Mouse (Mus musculus): ENCODE data around the gene Gpbar1. TPM values are rescaled to one million over a fixed set of nuclear protein-coding genes. Genes with fewer than 3 reads are reported as not detected.

Gene Gpbar1
- polyA plus RNA-seq, 1 experiment = 3.1 TPM

DNA sequence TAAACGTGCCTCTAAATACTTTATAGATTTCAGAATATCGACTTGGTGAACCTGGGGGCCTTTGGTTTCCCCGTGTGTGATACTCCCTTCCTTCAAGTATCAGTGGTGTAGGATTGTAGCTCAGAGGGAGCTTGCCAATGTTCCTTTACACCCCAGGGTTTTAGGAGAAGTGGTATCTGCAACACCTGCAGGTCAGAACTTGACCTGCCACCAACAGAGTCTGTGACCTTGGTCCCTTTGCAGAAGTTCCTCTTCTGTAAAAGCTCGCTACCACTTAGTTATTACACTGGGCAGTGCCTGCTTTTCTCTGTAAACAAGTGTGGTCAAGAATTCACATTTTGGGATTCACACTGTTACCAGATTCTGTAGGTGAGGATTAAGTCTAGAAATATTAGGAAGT is 28.3 kb upstream of the Gpbar1 start:
- H3K27ac ChIP-seq (ENCODE audit: insufficient read depth, low read depth, low read length) = peak overlapping the region; percentile 99
- no peak for TF ChIP-seq POLR2A (IDR thresholded peaks at IDR 0.05; ENCODE audit: low read depth, low read length)
- TF ChIP-seq CTCF (IDR thresholded peaks at IDR 0.05; ENCODE audit: extremely low read depth, insufficient read length, insufficient replicate concordance, low read depth, low read length) = no peak
- H3K4me3 ChIP-seq (ENCODE audit: low read depth, low read length) = no peak overlapping the region
- H3K27me3 ChIP-seq (ENCODE audit: control insufficient read depth, insufficient read depth, low read length) = no peaks in the 10 kb centered on the region
- peaks cover 25% of the 10 kb centered on the region for H3K4me1 ChIP-seq (ENCODE audit: control insufficient read depth, insufficient read depth, insufficient read length, low read length)
- peaks cover 66% of the 10 kb centered on the region for H3K36me3 ChIP-seq (ENCODE audit: control insufficient read depth, insufficient read depth, low read length)
- 44% methylated on average over 4 of the region's 4 CpGs for WGBS

DNA sequence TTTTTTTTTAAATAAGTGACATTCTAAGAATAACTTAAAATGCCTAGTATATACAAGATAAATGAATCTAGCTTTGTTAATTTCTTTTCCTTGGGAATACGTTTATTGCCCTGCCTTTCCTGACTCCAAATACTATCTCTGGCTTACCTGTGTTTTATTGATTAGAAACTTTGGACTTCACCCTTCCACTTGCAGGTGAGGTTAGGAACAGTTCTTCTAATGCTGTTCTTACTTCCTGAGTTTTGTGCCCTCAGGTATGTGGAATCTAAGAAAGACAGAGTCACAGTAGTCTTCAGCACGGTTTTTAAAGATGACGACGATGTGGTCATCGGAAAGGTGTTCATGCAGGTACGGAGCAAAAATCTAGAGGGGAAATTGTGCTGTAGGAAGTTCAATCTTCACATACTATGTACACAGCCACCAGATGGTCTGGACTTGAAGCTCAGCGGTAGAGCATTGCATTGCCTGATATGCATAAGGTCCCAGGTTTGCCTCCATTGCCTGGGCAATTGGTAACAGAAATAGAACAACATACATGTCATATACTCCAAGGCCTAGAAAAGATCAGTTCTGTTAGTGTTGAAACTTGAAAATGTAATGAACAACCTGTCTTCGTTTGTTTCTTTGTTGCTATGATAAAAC is 22.5 kb upstream of the Gpbar1 start:
- WGBS = 26% methylated on average over 8 of the region's 8 CpGs
- peaks cover 77% of the 10 kb centered on the region for H3K36me3 ChIP-seq (ENCODE audit: control insufficient read depth, insufficient read depth, low read length)

DNA sequence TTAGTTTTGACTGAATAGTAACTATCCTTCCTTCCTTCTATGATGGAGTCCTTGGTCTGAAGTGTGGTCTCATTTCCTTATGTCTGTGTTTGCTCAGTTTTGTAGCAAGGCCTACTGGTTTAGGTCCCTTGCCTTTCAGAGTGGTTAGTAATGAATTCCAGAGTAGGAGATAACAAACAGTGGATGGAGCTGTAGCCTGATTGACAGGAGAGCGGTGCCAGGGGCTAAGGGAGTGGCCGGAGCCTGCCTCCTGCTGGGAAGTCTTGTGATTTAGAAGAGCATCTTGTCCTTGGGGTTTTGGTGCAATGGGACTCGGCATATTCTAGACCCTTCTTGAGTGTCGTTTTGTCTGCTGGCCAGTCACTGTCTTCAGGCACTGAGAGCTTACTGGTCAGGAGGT is 21.6 kb upstream of the Gpbar1 start:
- TF ChIP-seq POLR2A (IDR thresholded peaks at IDR 0.05; ENCODE audit: low read depth, low read length) (no peak), CTCF (IDR thresholded peaks at IDR 0.05; ENCODE audit: extremely low read depth, insufficient read length, insufficient replicate concordance, low read depth, low read length) (peak; percentile 18; the same call in 1 of the 2 replicates)
- H3K36me3 ChIP-seq (ENCODE audit: control insufficient read depth, insufficient read depth, low read length) = peaks cover 73% of the 10 kb centered on the region
- 49% methylated on average over 4 of the region's 4 CpGs for WGBS
- H3K4me1 ChIP-seq (ENCODE audit: control insufficient read depth, insufficient read depth, insufficient read length, low read length) = peaks cover 17% of the 10 kb centered on the region; the same call in 1 of the 2 replicates
- no peak overlapping the region for H3K4me3 ChIP-seq (ENCODE audit: low read depth, low read length)
- H3K27ac ChIP-seq (ENCODE audit: insufficient read depth, low read depth, low read length) = peak overlapping the region; percentile 98
- no peaks in the 10 kb centered on the region for H3K27me3 ChIP-seq (ENCODE audit: control insufficient read depth, insufficient read depth, low read length)

More for the DNA sequence above, 22.5 kb upstream of the Gpbar1 start:
- Histone ChIP-seq H3K27ac (ENCODE audit: insufficient read depth, low read depth, low read length) (peak overlapping the region; percentile 98), H3K4me3 (ENCODE audit: low read depth, low read length) (no peak overlapping the region), H3K4me1 (ENCODE audit: control insufficient read depth, insufficient read depth, insufficient read length, low read length) (peaks cover 17% of the 10 kb centered on the region; the same call in 1 of the 2 replicates), H3K27me3 (ENCODE audit: control insufficient read depth, insufficient read depth, low read length) (no peaks in the 10 kb centered on the region)
- TF ChIP-seq CTCF (IDR thresholded peaks at IDR 0.05; ENCODE audit: extremely low read depth, insufficient read length, insufficient replicate concordance, low read depth, low read length) = no peak
- TF ChIP-seq POLR2A (IDR thresholded peaks at IDR 0.05; ENCODE audit: low read depth, low read length) = no peak

DNA sequence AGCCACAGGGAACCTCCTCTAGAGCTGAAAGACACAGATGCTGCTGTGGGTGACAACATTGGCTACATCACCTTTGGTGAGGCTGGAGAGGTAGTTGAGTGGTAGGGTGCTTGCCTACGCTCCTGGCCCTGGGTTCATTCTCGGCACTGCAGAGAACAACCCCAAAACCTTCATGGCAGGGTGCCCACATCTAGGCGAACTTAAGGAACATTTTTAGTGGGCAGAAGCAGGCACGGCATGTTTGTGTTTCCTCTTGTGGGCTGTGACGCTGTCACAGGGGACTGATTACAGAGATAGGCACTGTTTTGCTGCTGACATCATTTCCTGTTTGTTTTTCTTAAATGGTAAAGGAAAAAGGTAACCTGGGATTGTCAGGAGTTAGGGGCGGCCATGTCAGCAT is 15.8 kb upstream of the Gpbar1 start:
- WGBS = 81% methylated on average over 6 of the region's 6 CpGs
- H3K36me3 ChIP-seq (ENCODE audit: control insufficient read depth, insufficient read depth, low read length) = peaks cover 80% of the 10 kb centered on the region
- no peak overlapping the region for H3K27ac ChIP-seq (ENCODE audit: insufficient read depth, low read depth, low read length)
- H3K4me3 ChIP-seq (ENCODE audit: low read depth, low read length) = no peak overlapping the region
- H3K4me1 ChIP-seq (ENCODE audit: control insufficient read depth, insufficient read depth, insufficient read length, low read length) = no peaks in the 10 kb centered on the region
- no peak for TF ChIP-seq POLR2A (IDR thresholded peaks at IDR 0.05; ENCODE audit: low read depth, low read length)
- no peak for TF ChIP-seq CTCF (IDR thresholded peaks at IDR 0.05; ENCODE audit: extremely low read depth, insufficient read length, insufficient replicate concordance, low read depth, low read length)
- no peaks in the 10 kb centered on the region for H3K27me3 ChIP-seq (ENCODE audit: control insufficient read depth, insufficient read depth, low read length)

DNA sequence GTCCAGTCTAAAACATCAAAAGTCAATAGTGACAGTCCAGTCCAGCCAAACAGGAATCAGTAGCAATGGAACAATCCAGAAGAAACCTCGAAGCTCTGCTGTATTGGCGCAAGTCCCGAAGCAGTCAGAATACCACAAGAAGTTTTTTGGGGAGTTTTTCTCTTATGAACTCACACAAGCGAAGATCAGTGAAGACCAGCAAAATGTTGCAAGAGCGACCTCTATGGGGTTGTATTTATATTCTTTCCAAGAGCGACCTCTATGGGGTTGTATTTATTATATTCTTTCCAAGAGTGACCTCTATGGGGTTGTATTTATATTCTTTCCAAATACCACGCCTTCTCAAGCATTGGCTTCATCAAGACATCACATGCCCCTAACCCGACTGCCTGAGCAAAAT is 9.6 kb upstream of the Gpbar1 start:
- Histone ChIP-seq H3K27me3 (ENCODE audit: control insufficient read depth, insufficient read depth, low read length) (no peaks in the 10 kb centered on the region), H3K27ac (ENCODE audit: insufficient read depth, low read depth, low read length) (no peak overlapping the region), H3K36me3 (ENCODE audit: control insufficient read depth, insufficient read depth, low read length) (peaks cover 47% of the 10 kb centered on the region), H3K4me3 (ENCODE audit: low read depth, low read length) (no peak overlapping the region), H3K4me1 (ENCODE audit: control insufficient read depth, insufficient read depth, insufficient read length, low read length) (no peaks in the 10 kb centered on the region)
- TF ChIP-seq CTCF (IDR thresholded peaks at IDR 0.05; ENCODE audit: extremely low read depth, insufficient read length, insufficient replicate concordance, low read depth, low read length) (no peak), POLR2A (IDR thresholded peaks at IDR 0.05; ENCODE audit: low read depth, low read length) (no peak)
- 69% methylated on average over 8 of the region's 8 CpGs for WGBS

DNA sequence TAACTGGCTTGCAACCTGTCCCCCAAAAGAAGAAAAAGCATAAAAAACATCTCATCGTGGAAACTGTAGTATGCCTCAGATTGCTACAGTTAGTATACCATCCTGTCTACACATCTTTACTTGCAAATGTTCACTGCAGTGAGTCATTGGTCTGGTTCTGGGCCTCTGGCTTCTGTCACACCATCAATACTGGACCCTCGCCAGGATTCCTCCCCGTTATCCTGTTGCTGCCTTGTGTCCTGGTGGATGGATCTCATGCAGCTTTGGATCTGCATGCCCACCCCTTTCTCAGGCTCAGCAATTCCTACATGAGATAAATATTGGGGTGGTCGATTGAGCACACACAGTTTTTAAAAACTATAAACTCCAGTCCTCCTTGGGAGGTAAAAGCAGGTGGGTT is 6.7 kb upstream of the Gpbar1 start:
- no peaks in the 10 kb centered on the region for H3K4me1 ChIP-seq (ENCODE audit: control insufficient read depth, insufficient read depth, insufficient read length, low read length)
- 61% methylated on average over 4 of the region's 4 CpGs for WGBS
- no peak for TF ChIP-seq POLR2A (IDR thresholded peaks at IDR 0.05; ENCODE audit: low read depth, low read length)
- TF ChIP-seq CTCF (IDR thresholded peaks at IDR 0.05; ENCODE audit: extremely low read depth, insufficient read length, insufficient replicate concordance, low read depth, low read length) = no peak
- peaks cover 21% of the 10 kb centered on the region for H3K36me3 ChIP-seq (ENCODE audit: control insufficient read depth, insufficient read depth, low read length)
- H3K4me3 ChIP-seq (ENCODE audit: low read depth, low read length) = no peak overlapping the region
- H3K27ac ChIP-seq (ENCODE audit: insufficient read depth, low read depth, low read length) = no peak overlapping the region
- no peaks in the 10 kb centered on the region for H3K27me3 ChIP-seq (ENCODE audit: control insufficient read depth, insufficient read depth, low read length)

DNA sequence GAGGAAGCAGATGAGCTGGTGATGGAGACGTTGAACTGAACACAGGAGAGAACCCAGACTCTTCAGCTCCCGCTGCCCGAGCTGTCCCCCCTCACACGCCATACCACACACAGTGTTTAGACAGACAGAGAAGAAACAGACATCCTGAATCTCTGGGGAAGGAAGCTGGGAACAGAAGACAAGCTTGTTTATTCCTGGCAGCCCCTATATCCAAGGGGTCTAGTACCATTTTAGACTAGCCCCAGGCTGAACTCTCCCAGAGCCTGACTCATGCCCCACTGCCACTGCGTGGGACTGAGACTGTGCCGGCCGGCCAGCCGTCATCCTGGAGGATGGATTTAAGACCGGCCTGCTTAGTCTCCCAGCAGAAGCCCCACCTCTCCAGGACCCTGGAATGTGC is 3.3 kb upstream of the Gpbar1 start:
- TF ChIP-seq POLR2A (IDR thresholded peaks at IDR 0.05; ENCODE audit: low read depth, low read length) (no peak), CTCF (IDR thresholded peaks at IDR 0.05; ENCODE audit: extremely low read depth, insufficient read length, insufficient replicate concordance, low read depth, low read length) (no peak)
- WGBS = 46% methylated on average over 9 of the region's 9 CpGs
- H3K4me1 ChIP-seq (ENCODE audit: control insufficient read depth, insufficient read depth, insufficient read length, low read length) = no peaks in the 10 kb centered on the region
- no peak overlapping the region for H3K4me3 ChIP-seq (ENCODE audit: low read depth, low read length)
- peaks cover 8% of the 10 kb centered on the region for H3K36me3 ChIP-seq (ENCODE audit: control insufficient read depth, insufficient read depth, low read length)
- H3K27ac ChIP-seq (ENCODE audit: insufficient read depth, low read depth, low read length) = no peak overlapping the region
- H3K27me3 ChIP-seq (ENCODE audit: control insufficient read depth, insufficient read depth, low read length) = no peaks in the 10 kb centered on the region
